Mouse (Mus musculus): ENCODE data around the gene Gm4175. TPM values are rescaled to one million over a fixed set of nuclear protein-coding genes. Genes with fewer than 3 reads are reported as not detected.
"Not testable (repeated sequence)": the region's sequence is repeated elsewhere in the genome, so short reads cannot be mapped to it uniquely, and the experiment has no call there.

Gene Gm4175
- not detected in 2 replicates for polyA plus RNA-seq (2015; fragmentation: Nextera tagmentation; extraction: Ambion mirVana)

GRCm38 (mm10) chr7:21761375-21761774, at the start of gene Gm4175:
Gm4175 (minus strand) TSS chr7:21761475.
- no CpG with 5 or more reads among the region's 5 CpGs for WGBS
- H3K9ac ChIP-seq (replicated peaks); H3K4me3 ChIP-seq (replicated peaks); H3K9me3 ChIP-seq; H3K4me1 ChIP-seq (replicated peaks); ATAC-seq; H3K36me3 ChIP-seq; H3K27me3 ChIP-seq; H3K27ac ChIP-seq; H3K4me2 ChIP-seq (replicated peaks): not testable (repeated sequence)

- ATAC-seq; H3K9me3 ChIP-seq; H3K27me3 ChIP-seq; H3K9ac ChIP-seq (replicated peaks); H3K4me1 ChIP-seq (replicated peaks); H3K36me3 ChIP-seq; H3K4me3 ChIP-seq (replicated peaks); H3K27ac ChIP-seq; H3K4me2 ChIP-seq (replicated peaks): not testable (repeated sequence)
- no CpG with 5 or more reads among the region's 3 CpGs for WGBS
Measured at GRCm38 (mm10) chr7:21796628-21797027, 35.4 kb upstream of the Gm4175 start, which contains the start of gene Gm4177. Gm4177 (minus strand) TSS chr7:21796728.

Other genes with a start within 250 kb of the Gm4175 start
- not detected in 2 replicates for gene Vmn1r130, start 249.7 kb downstream of the Gm4175 start, polyA plus RNA-seq (2015; fragmentation: Nextera tagmentation; extraction: Ambion mirVana)
- not detected in 2 replicates for gene Vmn1r131, start 215.4 kb downstream of the Gm4175 start, polyA plus RNA-seq (2015; fragmentation: Nextera tagmentation; extraction: Ambion mirVana)
- not detected in 2 replicates for gene Vmn1r132, start 147.4 kb downstream of the Gm4175 start, polyA plus RNA-seq (2015; fragmentation: Nextera tagmentation; extraction: Ambion mirVana)
- not detected in 2 replicates for gene Gm4177, start 35.3 kb upstream of the Gm4175 start, polyA plus RNA-seq (2015; fragmentation: Nextera tagmentation; extraction: Ambion mirVana)
- not detected in 2 replicates for gene Vmn1r135, start 70.9 kb upstream of the Gm4175 start, polyA plus RNA-seq (2015; fragmentation: Nextera tagmentation; extraction: Ambion mirVana)
- not detected in 2 replicates for gene Gm5725, start 82.8 kb upstream of the Gm4175 start, polyA plus RNA-seq (2015; fragmentation: Nextera tagmentation; extraction: Ambion mirVana)
- gene Gm5891, start 159.8 kb upstream of the Gm4175 start, polyA plus RNA-seq (2015; fragmentation: Nextera tagmentation; extraction: Ambion mirVana), result not detected in 2 replicates
- gene Vmn1r137, start 233.1 kb upstream of the Gm4175 start, polyA plus RNA-seq (2015; fragmentation: Nextera tagmentation; extraction: Ambion mirVana), result not detected in 2 replicates

Measured in midbrain, embryonic 13.5 days (tissue).